Mouse (Mus musculus): Measurements from ENCODE around the gene Sco2. TPM values are rescaled to one million over a fixed set of nuclear protein-coding genes. Genes with fewer than 3 reads are reported as not detected.

Sco2 gene
- total RNA-seq (2021): 10 to 100 TPM; 13.0 to 16.0 TPM
- long read RNA-seq, experiment 1, transcript Sco2-201 (3 exons, 1,145 nt): major isoform, 7 of 14 reads
- long read RNA-seq, experiment 1, partial matches to known transcripts: 3 of 14 reads
- long read RNA-seq, experiment 1, other reads (novel, unspliced or antisense): 0 of 14 reads
- long read RNA-seq, experiment 2, transcript Sco2-201 (3 exons, 1,145 nt): major isoform, 15 of 29 reads
- long read RNA-seq, experiment 2, partial matches to known transcripts: 0 of 29 reads
- long read RNA-seq, experiment 2, other reads (novel, unspliced or antisense): 10 of 29 reads

DNA sequence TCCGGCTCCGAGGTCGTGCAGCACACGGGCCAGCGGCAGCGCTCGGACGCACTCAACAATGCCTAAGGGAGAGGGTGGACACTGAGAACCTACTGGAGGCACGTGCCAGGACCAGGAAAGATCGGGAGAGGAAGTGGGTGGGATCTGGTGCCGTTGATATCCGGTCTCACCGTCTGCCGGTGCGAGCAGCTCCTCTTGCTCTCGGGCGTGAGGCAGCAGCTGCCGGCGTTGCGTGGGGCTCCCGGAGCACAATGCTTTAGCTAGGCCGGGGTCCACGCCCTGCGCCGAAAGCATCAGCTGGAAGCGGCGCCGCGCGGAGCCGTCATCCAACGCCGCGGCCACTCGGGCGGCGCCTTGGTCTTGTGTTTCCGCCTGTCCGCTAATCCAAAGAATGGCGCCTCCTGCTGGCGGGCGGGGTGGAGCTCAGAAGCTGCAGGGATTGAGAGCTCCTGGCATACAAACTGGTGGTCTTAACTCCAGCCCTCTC is at the start of gene Sco2:
Gene Sco2, minus strand, starts transcription at position 85 of the 487 bp plus-strand sequence.
- peak; percentile 96 for DNase-seq
- intact Hi-C loops (cut with DNase I): loop anchor here (1.0 to 5.0 kb wide), 2 partner anchors 19 to 93 kb away; partner anchors contain the start of genes Lmf2 and Ncaph2
- TF ChIP-seq CTCF (IDR thresholded peaks at IDR 0.05): peak; percentile 97
- Histone ChIP-seq H3K27ac (peak within 1 kb of the TSS; percentile 95), H3K4me3 (peak within 1 kb of the TSS; percentile 89)

DNA sequence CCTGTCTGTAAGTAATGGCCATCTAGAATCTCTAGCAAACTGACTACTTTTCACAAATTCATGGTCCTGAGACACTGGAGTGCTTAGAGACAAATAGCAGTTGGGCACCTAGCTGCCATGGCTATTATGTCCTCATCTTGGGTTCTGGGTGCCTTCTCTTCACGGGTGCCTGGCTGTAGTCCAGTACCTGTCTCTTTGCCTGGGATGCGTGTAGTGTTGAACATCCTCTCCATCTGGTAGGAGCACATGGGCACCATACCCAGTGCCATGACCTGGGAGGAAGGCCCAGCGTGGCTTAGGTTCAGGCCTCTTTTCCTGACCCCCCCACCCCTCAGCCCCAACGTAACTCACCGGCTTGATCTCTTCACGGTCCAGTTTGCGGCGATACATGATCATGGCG is 48.3 kb upstream of the Sco2 start:
- TF ChIP-seq CTCF (IDR thresholded peaks at IDR 0.05): no peak
- Histone ChIP-seq H3K4me3 (no peak overlapping the region), H3K27ac (no peak overlapping the region)
- intact Hi-C loops (cut with DNase I): no loop called here
- DNase-seq: no peak

DNA sequence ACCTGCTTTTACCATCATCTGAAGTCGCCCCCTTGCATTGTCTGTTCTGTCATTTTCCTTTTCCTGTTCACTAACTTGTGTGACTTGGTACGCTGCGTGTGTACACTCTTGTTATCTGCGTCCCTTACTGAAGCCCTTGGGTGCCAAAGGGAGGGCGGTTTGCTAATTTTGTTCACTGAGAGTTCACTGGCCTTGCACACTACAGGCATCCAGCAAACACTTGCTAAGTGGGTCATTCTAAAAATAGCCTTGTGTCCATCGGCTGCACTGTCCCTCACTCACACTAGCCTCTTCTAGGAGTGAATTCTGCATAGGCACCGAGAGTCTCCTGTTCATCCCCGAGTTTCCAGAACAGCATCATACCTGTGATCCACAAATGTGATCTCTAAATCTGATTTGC is 41.6 kb upstream of the Sco2 start:
- intact Hi-C loops (cut with DNase I): no loop called here
- DNase-seq: peak; percentile 64
- peak overlapping the region; percentile 86 for H3K27ac ChIP-seq
- H3K4me3 ChIP-seq: peak overlapping the region; percentile 32
- no peak for TF ChIP-seq CTCF (IDR thresholded peaks at IDR 0.05)

GRCm38 (mm10) chr15:89410118-89410517 is 36.5 kb upstream of the Sco2 start, which contains the start of gene Syce3:
Gene Syce3, minus strand, starts transcription at chr15:89410503.
- no peak for TF ChIP-seq CTCF (IDR thresholded peaks at IDR 0.05)
- Histone ChIP-seq H3K4me3 (no peak within 1 kb of the TSS), H3K27ac (no peak within 1 kb of the TSS)
- DNase-seq: no peak
- intact Hi-C loops (cut with DNase I): no loop called here

DNA sequence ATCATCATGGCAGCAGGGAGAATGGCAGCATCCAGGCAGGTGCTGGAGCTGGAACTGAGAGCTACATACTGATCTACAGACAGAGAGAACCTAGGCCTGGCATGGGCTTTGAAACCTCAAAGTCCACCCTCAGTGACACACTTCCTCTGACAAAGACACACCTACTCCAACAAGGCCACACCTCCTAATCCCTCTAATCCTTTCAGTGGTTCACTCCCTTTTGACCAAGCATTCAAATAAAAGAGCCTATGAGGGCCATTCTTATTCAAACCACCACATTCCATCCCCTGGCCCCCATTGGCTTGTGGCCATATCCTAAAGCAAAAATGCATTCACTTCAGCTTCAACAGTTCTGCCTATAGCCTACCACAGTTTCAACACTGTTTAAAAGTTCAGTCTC is 33.0 kb upstream of the Sco2 start:
- Histone ChIP-seq H3K27ac (no peak overlapping the region), H3K4me3 (no peak overlapping the region)
- no peak for DNase-seq
- intact Hi-C loops (cut with DNase I): no loop called here
- TF ChIP-seq CTCF (IDR thresholded peaks at IDR 0.05): no peak

- Histone ChIP-seq H3K4me3 (no peak overlapping the region), H3K27ac (no peak overlapping the region)
- intact Hi-C loops (cut with DNase I): no loop called here
- DNase-seq: no peak
- TF ChIP-seq CTCF (IDR thresholded peaks at IDR 0.05): no peak
Measured at GRCm38 (mm10) chr15:89404831-89405623, 31.4 kb upstream of the Sco2 start.

DNA sequence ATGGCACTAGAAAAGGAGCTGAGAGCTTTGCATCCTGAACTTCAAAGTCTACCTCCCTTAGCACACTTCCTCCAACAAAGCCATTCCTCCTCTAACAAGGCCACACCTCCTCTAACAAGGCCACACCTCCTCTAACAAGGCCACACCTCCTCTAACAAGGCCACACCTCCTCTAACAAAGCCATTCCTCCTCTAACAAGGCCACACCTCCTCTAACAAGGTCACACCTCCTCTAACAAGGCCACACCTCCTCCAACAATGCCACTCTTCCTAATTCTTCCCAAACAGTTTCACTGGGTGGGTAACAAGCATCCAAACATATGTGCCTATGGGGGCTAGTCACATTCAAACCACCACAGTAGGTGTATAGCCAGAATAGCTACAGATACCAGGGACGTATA is 28.8 kb upstream of the Sco2 start:
- no peak for TF ChIP-seq CTCF (IDR thresholded peaks at IDR 0.05)

DNA sequence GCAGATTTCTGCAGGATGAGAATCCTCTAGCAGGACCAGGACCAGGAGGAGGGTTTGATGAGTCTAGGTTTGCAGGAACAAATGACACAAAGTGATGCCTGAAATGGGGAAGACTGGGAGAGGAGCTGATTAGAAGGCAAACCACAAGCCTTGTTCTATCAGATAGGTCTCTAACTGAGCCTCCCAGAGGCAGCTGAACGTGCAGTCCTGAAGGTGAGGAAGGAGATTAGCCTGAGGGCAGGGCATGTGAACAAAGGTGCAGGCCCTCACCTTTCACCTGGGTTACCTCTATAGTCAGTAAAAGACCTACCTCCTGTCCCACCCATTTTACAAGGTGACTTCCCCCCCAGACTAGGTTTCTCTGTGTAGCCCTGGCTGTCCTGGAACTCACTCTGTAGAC is 26.1 kb upstream of the Sco2 start:
- intact Hi-C loops (cut with DNase I): no loop called here
- no peak overlapping the region for H3K4me3 ChIP-seq
- no peak overlapping the region for H3K27ac ChIP-seq
- TF ChIP-seq CTCF (IDR thresholded peaks at IDR 0.05): no peak
- DNase-seq: no peak

More for the DNA sequence above, 28.8 kb upstream of the Sco2 start:
- Histone ChIP-seq H3K4me3 (no peak overlapping the region), H3K27ac (no peak overlapping the region)
- intact Hi-C loops (cut with DNase I): no loop called here
- DNase-seq: no peak

DNA sequence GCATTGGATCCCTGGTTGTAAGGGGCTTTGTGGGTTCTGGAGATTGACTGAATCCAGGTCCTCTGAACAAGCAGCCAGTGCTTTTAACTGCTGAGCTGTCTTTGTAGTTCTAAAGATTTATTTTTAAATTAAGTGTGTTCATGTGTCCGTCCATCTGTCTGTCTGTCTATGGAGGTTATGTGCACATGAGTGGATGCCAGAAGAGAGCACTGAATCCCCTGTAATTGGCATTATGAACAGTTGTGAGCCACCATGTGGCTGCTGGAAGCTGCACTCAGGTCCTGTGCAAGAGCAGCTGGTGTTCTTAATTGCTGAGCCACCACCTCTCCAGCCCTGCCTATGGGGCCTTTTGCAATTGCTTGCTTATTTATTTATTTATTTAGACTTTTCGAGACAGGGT is 24.5 kb upstream of the Sco2 start:
- Histone ChIP-seq H3K27ac (no peak overlapping the region), H3K4me3 (no peak overlapping the region)
- intact Hi-C loops (cut with DNase I): no loop called here
- DNase-seq: no peak
- TF ChIP-seq CTCF (IDR thresholded peaks at IDR 0.05): no peak

GRCm38 (mm10) chr15:89396883-89397282 is 23.2 kb upstream of the Sco2 start:
- no peak for DNase-seq
- no peak for TF ChIP-seq CTCF (IDR thresholded peaks at IDR 0.05)
- H3K4me3 ChIP-seq: no peak overlapping the region

DNA sequence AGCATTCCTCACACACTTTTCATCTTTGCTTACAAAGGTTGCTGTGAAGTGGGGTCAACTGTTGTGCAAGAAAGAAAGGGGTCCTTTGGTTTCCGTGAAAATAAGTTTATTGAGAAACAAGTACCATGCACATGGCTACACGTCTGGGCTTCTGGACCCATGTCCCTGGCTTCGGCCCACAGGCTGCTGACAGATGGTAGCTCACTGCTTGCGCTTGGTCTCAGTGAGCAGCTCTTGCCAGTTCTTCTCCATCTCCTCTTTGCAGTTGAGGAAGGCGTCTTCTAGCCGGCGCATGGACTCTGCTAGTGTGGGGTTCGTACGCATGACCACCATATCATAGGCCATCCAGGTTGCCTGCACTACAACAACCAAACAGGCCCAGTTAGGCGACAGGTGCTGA is 16.4 kb upstream of the Sco2 start:
- Histone ChIP-seq H3K27ac (no peak overlapping the region), H3K4me3 (no peak overlapping the region)
- intact Hi-C loops (cut with DNase I): no loop called here
- TF ChIP-seq CTCF (IDR thresholded peaks at IDR 0.05): no peak
- DNase-seq: no peak

More at GRCm38 (mm10) chr15:89396883-89397282, 23.2 kb upstream of the Sco2 start:
- intact Hi-C loops (cut with DNase I): no loop called here
- no peak overlapping the region for H3K27ac ChIP-seq

DNA sequence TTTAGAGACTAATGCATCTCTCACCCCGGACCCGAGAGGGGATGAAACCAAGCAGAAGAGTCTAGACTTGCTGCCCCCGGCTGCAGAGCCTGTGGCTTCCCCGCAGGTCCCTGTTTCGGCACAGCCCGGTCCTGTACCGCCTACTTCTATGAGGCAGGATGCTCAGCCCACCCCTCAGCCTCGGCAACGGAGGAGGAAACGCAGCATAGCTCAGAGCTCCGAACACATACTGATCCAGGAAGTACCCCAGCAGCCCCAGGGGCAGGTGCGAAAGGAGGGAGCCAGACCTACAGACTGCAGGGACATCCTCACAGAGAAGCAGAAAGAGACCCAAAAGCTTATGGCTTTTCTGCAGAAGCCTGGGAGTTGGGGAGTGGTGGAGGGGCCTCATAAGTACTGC is 13.5 kb upstream of the Sco2 start:
- TF ChIP-seq CTCF (IDR thresholded peaks at IDR 0.05): no peak
- intact Hi-C loops (cut with DNase I): no loop called here
- no peak for DNase-seq
- Histone ChIP-seq H3K27ac (no peak overlapping the region), H3K4me3 (no peak overlapping the region)

DNA sequence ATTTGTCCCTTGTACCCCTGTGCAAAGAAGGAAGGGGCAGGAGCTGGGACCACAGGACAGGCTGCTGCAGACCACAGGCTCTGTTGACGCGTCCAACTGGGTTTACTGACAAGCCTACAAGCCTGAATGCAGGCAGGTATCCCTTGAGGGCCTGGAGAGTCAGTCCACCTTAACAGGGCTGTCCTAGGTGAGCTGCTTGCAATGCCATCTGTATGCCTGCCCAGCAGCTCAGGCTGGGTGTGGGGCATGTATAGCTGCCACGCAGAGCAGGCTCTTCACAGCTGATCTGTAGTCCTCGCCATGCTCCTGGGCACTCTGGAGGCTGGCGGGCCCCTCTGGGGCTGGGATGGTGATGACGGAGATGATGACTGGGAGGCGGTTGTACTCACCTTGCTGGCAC is 11.0 kb upstream of the Sco2 start, which contains the start of gene Klhdc7b:
Gene Klhdc7b, plus strand, starts transcription at position 301 of the 400 bp plus-strand sequence.
- TF ChIP-seq CTCF (IDR thresholded peaks at IDR 0.05): no peak
- no peak within 1 kb of the TSS for H3K4me3 ChIP-seq
- intact Hi-C loops (cut with DNase I): no loop called here

More for the DNA sequence above, 11.0 kb upstream of the Sco2 start, which contains the start of gene Klhdc7b:
- DNase-seq: no peak
- H3K27ac ChIP-seq: no peak within 1 kb of the TSS
